21 mouse cellular contexts compared by ENCODE assay signal in the genomic region with DNA sequence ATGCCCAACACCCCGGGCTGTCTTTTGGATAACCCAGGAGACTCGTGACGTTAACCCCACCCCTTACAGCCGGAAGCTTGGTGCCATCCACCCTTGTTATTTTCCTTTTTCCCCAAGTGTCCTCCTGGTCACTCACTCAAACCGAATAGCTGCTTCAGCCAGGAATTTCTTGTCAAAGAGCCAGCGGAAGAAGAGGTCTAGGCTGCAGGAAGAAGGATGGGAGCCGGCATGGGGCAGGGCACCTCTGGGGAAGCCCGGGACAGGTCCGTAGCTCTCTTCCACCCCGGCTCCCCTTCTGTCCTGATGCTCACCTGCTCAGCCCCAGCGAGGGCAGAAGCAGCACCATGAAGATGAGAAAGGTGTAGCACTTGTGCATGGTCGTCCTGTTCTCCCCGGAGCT. TPM values are rescaled to one million over a fixed set of nuclear protein-coding genes. Genes with fewer than 3 reads are reported as not detected.
DNase-seq lines count a peak whose midpoint lies in the region; ATAC-seq and TF ChIP-seq lines count a peak whose summit lies in the region.
"Had no signal": no experiment of that assay in that cellular context is flagged by ENCODE, and none has a peak within 500 bp of the region (broad histone marks: within the 10 kb centered on the region; RNA-seq: fewer than 3 reads in every experiment).

No protein-coding gene starts in this region.

- no peak for TF ChIP-seq EP300 in lung, postnatal 0 days (IDR thresholded peaks at IDR 0.05)

- no peaks in the 10 kb centered on the region for H3K9me3 ChIP-seq in embryonic facial prominence, embryonic 15.5 days (replicated peaks)
- H3K9me3 ChIP-seq in embryonic facial prominence, embryonic 10.5 days: no peaks in the 10 kb centered on the region
- no peaks in the 10 kb centered on the region for H3K9me3 ChIP-seq in lung, postnatal 0 days (ENCODE audit: low read length)
- H3K9me3 ChIP-seq in E14TG2a.4 (ENCODE audit: low read length): no peaks in the 10 kb centered on the region
- H3K9me3 ChIP-seq: forebrain, embryonic 10.5 days; G1E; heart, embryonic 12.5 days; hindbrain, embryonic 10.5 days had no signal

- H3K27me3 ChIP-seq in embryonic facial prominence, embryonic 15.5 days: no peaks in the 10 kb centered on the region
- H3K27me3 ChIP-seq in embryonic facial prominence, embryonic 10.5 days (replicated peaks; ENCODE audit: low read depth, poor library complexity, severe bottlenecking): no peaks in the 10 kb centered on the region
- H3K27me3 ChIP-seq in lung, postnatal 0 days (replicated peaks; ENCODE audit: insufficient read depth, low read length): no peaks in the 10 kb centered on the region
- H3K27me3 ChIP-seq in E14TG2a.4 (ENCODE audit: insufficient read depth, low read length): no peaks in the 10 kb centered on the region
- no peaks in the 10 kb centered on the region for H3K27me3 ChIP-seq in Patski
- H3K27me3 ChIP-seq: heart, embryonic 12.5 days had no signal

- no peak for ATAC-seq in embryonic facial prominence, embryonic 15.5 days (ENCODE audit: insufficient number of reproducible peaks, low FRiP score, low TSS enrichment, low read depth)
- no peak for ATAC-seq in lung, postnatal 0 days
- ATAC-seq in Patski: peak; percentile 2
- ATAC-seq: forebrain, embryonic 14.5 days had no signal

- WGBS in embryonic facial prominence, embryonic 15.5 days: 87% methylated on average over 13 of the region's 13 CpGs
- WGBS in embryonic facial prominence, embryonic 10.5 days: 91% methylated on average over 13 of the region's 13 CpGs
- WGBS in lung, adult 2 months: 70% methylated on average over 13 of the region's 13 CpGs
- 77% methylated on average over 13 of the region's 13 CpGs for WGBS in lung, postnatal 0 days

- no peak for DNase-seq in embryonic facial prominence, embryonic 10.5 days (ENCODE audit: low spot score)
- DNase-seq in lung, adult 2 months: peak; percentile 35
- no peak for DNase-seq in lung, postnatal 0 days (ENCODE audit: low spot score)
- no peak for DNase-seq in Patski (ENCODE audit: low read depth, low spot score)
- DNase-seq in yolk sac, embryonic 10.5 days (ENCODE audit: low spot score): no peak
- DNase-seq: adrenal gland, postnatal 10 days; cerebellum, adult 11 months; cerebellum, adult 8-10 months; cerebellum, postnatal 36 days; gastrocnemius, adult 2 months; gastrocnemius, postnatal 25 days had no signal

- TF ChIP-seq POLR2A in lung, adult 2 months (IDR thresholded peaks at IDR 0.05; ENCODE audit: borderline replicate concordance, extremely low read depth, low read depth, low read length): no peak

- no peak overlapping the region for H3K4me2 ChIP-seq in embryonic facial prominence, embryonic 15.5 days (replicated peaks)
- no peak overlapping the region for H3K4me2 ChIP-seq in lung, postnatal 0 days (replicated peaks; ENCODE audit: low read depth, low read length)
- H3K4me2 ChIP-seq: heart, embryonic 12.5 days; hindbrain, embryonic 14.5 days had no signal

- POLR2A ChIA-PET in Patski (lab: Charles Lee): interaction anchor here (0.6 kb wide), 1 partner anchor 1946 kb away, joined by 3 read pairs; the partner anchor contains the start of gene Bysl

- peak overlapping the region; percentile 0; the same call in 1 of the 2 replicates for H3K9ac ChIP-seq in embryonic facial prominence, embryonic 15.5 days
- H3K9ac ChIP-seq in lung, postnatal 0 days (replicated peaks; ENCODE audit: low read depth): no peak overlapping the region
- H3K9ac ChIP-seq: heart, embryonic 12.5 days; hindbrain, embryonic 14.5 days had no signal

- 0 out of 2 replicates have a peak, but pooled peaks cover 4% of the 10 kb centered on the region for H3K4me1 ChIP-seq in embryonic facial prominence, embryonic 15.5 days
- peaks cover 17% of the 10 kb centered on the region for H3K4me1 ChIP-seq in embryonic facial prominence, embryonic 10.5 days
- 0 out of 2 replicates have a peak, but pooled peaks cover 2% of the 10 kb centered on the region for H3K4me1 ChIP-seq in lung, adult 2 months (ENCODE audit: control insufficient read depth, insufficient read depth, low read length)
- no peaks in the 10 kb centered on the region for H3K4me1 ChIP-seq in lung, postnatal 0 days (ENCODE audit: insufficient read depth, low read depth, low read length)
- H3K4me1 ChIP-seq in E14TG2a.4 (replicated peaks; ENCODE audit: low read depth, low read length): peaks cover 86% of the 10 kb centered on the region
- H3K4me1 ChIP-seq: heart, embryonic 12.5 days had no signal

- in situ Hi-C loops in Patski (cut with MboI; ENCODE audit: low pct_unique_long_range_greater_than_20kb): no loop called here

- no peak for TF ChIP-seq CTCF in lung, adult 2 months (IDR thresholded peaks at IDR 0.05; ENCODE audit: insufficient read depth, low read length)
- TF ChIP-seq CTCF in lung, postnatal 0 days (IDR thresholded peaks at IDR 0.05): no peak
- TF ChIP-seq CTCF in E14TG2a.4 (conservative IDR thresholded peaks at IDR 0.05; ENCODE audit: low read length): no peak
- TF ChIP-seq CTCF in Patski (IDR thresholded peaks at IDR 0.05): no peak

- peaks cover 59% of the 10 kb centered on the region for H3K36me3 ChIP-seq in embryonic facial prominence, embryonic 15.5 days
- H3K36me3 ChIP-seq in embryonic facial prominence, embryonic 10.5 days (replicated peaks): peaks cover 95% of the 10 kb centered on the region
- peaks cover 19% of the 10 kb centered on the region; the same call in 1 of the 2 replicates for H3K36me3 ChIP-seq in lung, postnatal 0 days (ENCODE audit: insufficient read depth, low read length)
- peaks cover 73% of the 10 kb centered on the region for H3K36me3 ChIP-seq in E14TG2a.4 (ENCODE audit: insufficient read depth, low read length)

- CTCF ChIA-PET in Patski (lab: Charles Lee): interaction anchor here (0.9 to 2.9 kb wide), 6 partner anchors 10 to 59 kb away, joined by 3 to 23 read pairs (median 8); no protein-coding TSS in a partner anchor

- H3K27ac ChIP-seq in embryonic facial prominence, embryonic 15.5 days (replicated peaks): no peak overlapping the region
- H3K27ac ChIP-seq in embryonic facial prominence, embryonic 10.5 days (replicated peaks): no peak overlapping the region
- no peak overlapping the region for H3K27ac ChIP-seq in lung, postnatal 0 days (ENCODE audit: low read length)
- H3K27ac ChIP-seq: forebrain, embryonic 10.5 days; gastrocnemius, adult 2 months; hindbrain, embryonic 10.5 days; hindbrain, embryonic 14.5 days had no signal

- H3K4me3 ChIP-seq in embryonic facial prominence, embryonic 15.5 days (replicated peaks): no peak overlapping the region
- no peak overlapping the region for H3K4me3 ChIP-seq in embryonic facial prominence, embryonic 10.5 days
- no peak overlapping the region for H3K4me3 ChIP-seq in lung, adult 2 months (replicated peaks; ENCODE audit: extremely low read depth, low read depth, low read length)
- H3K4me3 ChIP-seq in lung, postnatal 0 days (ENCODE audit: low read depth, low read length): no peak overlapping the region
- peak overlapping the region; percentile 73 for H3K4me3 ChIP-seq in E14TG2a.4 (replicated peaks; ENCODE audit: low read length)
- H3K4me3 ChIP-seq: erythroblast, embryonic 14.5 days; forebrain, embryonic 10.5 days; gastrocnemius, adult 2 months; heart, embryonic 12.5 days; hindbrain, embryonic 10.5 days had no signal

RNA-seq across cellular contexts. Expression of gene Capn11, which starts 5.5 kb away (rescaled TPM):
- 0.71 and 0.77 TPM in 2 replicates for polyA plus RNA-seq in embryonic facial prominence, embryonic 15.5 days (2015; fragmentation: Nextera tagmentation; extraction: Ambion mirVana)
- 0.81 and 0.84 TPM in 2 replicates for polyA plus RNA-seq in embryonic facial prominence, embryonic 10.5 days (2016; fragmentation: Nextera tagmentation; extraction: Ambion mirVana)
- not detected in 2 replicates for polyA plus RNA-seq in lung, adult 2 months (2012; rRNA removed)
- 0.08 TPM in 1 of 2 replicates, not detected in the other for polyA plus RNA-seq in lung, postnatal 0 days (2015; fragmentation: Nextera tagmentation; extraction: Ambion mirVana)
- not detected for polyA plus RNA-seq in Patski (2021)
- polyA plus RNA-seq: embryonic facial prominence, embryonic 14.5 days; erythroblast, embryonic 14.5 days; G1E had no signal

RNA-seq across cellular contexts. Expression of gene Mrpl14, which starts 21.5 kb away (rescaled TPM):
- 157 and 165 TPM in 2 replicates for polyA plus RNA-seq in embryonic facial prominence, embryonic 15.5 days (2015; fragmentation: Nextera tagmentation; extraction: Ambion mirVana)
- 156 and 170 TPM in 2 replicates for polyA plus RNA-seq in embryonic facial prominence, embryonic 10.5 days (2016; fragmentation: Nextera tagmentation; extraction: Ambion mirVana)
- polyA plus RNA-seq in lung, adult 2 months (2012; rRNA removed): 131 and 171 TPM in 2 replicates
- 224 and 234 TPM in 2 replicates for polyA plus RNA-seq in lung, postnatal 0 days (2015; fragmentation: Nextera tagmentation; extraction: Ambion mirVana)
- 108 TPM for polyA plus RNA-seq in Patski (2021)

RNA-seq across cellular contexts. Expression of gene Tmem63b, which starts 22.1 kb away (rescaled TPM):
- polyA plus RNA-seq in embryonic facial prominence, embryonic 15.5 days (2015; fragmentation: Nextera tagmentation; extraction: Ambion mirVana): 45.8 and 52.4 TPM in 2 replicates
- 41.6 and 51.6 TPM in 2 replicates for polyA plus RNA-seq in embryonic facial prominence, embryonic 10.5 days (2016; fragmentation: Nextera tagmentation; extraction: Ambion mirVana)
- 163 and 173 TPM in 2 replicates for polyA plus RNA-seq in lung, adult 2 months (2012; rRNA removed)
- 78.5 and 88.2 TPM in 2 replicates for polyA plus RNA-seq in lung, postnatal 0 days (2015; fragmentation: Nextera tagmentation; extraction: Ambion mirVana)
- polyA plus RNA-seq in Patski (2021): 109 TPM
